Mouse (Mus musculus): ENCODE measurements around the gene Vmn1r54. TPM values are rescaled to one million over a fixed set of nuclear protein-coding genes. Genes with fewer than 3 reads are reported as not detected.

Gene Vmn1r54
- polyA plus RNA-seq, 1 experiment, result not detected

GRCm38 (mm10) chr6:90317510-90318258 is 71.6 kb downstream of the Vmn1r54 start:
- DNase-seq (ENCODE audit: low read depth), result no peak
- TF ChIP-seq POLR2A (IDR thresholded peaks at IDR 0.05; ENCODE audit: borderline replicate concordance, extremely low read depth, insufficient read depth, insufficient read length, poor library complexity, severe bottlenecking) (no peak), CTCF (IDR thresholded peaks at IDR 0.05; ENCODE audit: borderline replicate concordance, extremely low read depth, insufficient read depth, insufficient read length) (no peak)

DNA sequence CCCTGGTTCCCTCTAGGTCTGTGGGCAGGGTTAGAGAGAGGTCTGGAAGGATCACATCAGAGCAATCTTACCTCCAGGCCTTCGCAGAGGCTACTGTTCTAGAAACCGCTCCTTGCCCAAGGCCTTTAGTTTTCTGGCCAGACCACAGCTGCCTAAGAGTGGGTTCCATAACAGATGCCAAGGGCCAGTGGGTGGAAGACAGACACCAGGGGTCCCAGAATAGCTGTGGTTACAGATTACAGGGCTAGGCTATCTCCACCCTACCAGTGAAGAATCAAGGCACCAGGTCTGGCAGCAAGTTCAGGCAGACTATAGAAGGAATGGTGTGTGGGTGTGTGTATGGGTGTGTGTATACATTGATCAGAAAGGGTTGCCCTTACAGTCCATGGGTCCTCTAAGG is 72.9 kb downstream of the Vmn1r54 start:
- no peak for DNase-seq (ENCODE audit: low read depth)
- TF ChIP-seq CTCF (IDR thresholded peaks at IDR 0.05; ENCODE audit: borderline replicate concordance, extremely low read depth, insufficient read depth, insufficient read length), result no peak
- TF ChIP-seq POLR2A (IDR thresholded peaks at IDR 0.05; ENCODE audit: borderline replicate concordance, extremely low read depth, insufficient read depth, insufficient read length, poor library complexity, severe bottlenecking), result no peak

GRCm38 (mm10) chr6:90319475-90320191 is 73.5 kb downstream of the Vmn1r54 start:
- TF ChIP-seq POLR2A (IDR thresholded peaks at IDR 0.05; ENCODE audit: borderline replicate concordance, extremely low read depth, insufficient read depth, insufficient read length, poor library complexity, severe bottlenecking), result no peak
- no peak for TF ChIP-seq CTCF (IDR thresholded peaks at IDR 0.05; ENCODE audit: borderline replicate concordance, extremely low read depth, insufficient read depth, insufficient read length)
- DNase-seq (ENCODE audit: low read depth), result no peak

DNA sequence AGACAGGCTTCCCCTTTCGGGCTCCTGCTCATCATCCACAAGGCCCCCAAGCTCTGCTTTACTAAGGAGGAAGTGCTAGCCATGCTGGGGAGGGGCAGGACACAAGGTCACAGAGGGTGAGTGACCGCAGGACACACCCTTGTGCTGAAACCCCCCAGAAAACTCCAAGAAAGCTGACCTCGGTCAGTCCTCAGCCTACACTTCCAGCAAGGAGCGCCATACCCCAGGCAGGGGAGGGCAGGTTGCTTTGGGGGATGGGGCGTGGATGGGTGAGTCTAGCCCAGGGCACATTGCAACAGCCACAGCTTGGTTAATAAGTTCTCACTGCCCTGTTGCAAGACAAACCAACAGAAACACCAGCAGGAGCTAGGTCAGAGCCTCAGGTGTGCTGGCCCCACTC is 74.3 kb downstream of the Vmn1r54 start:
- TF ChIP-seq POLR2A (IDR thresholded peaks at IDR 0.05; ENCODE audit: borderline replicate concordance, extremely low read depth, insufficient read depth, insufficient read length, poor library complexity, severe bottlenecking), result no peak
- no peak for TF ChIP-seq CTCF (IDR thresholded peaks at IDR 0.05; ENCODE audit: borderline replicate concordance, extremely low read depth, insufficient read depth, insufficient read length)
- no peak for DNase-seq (ENCODE audit: low read depth)

Other genes with a start within 250 kb of the Vmn1r54 start
- not detected in 2 replicates for gene Vmn1r47, start 230.2 kb upstream of the Vmn1r54 start, polyA plus RNA-seq (2012; rRNA removed)
- gene Vmn1r48, start 209.5 kb upstream of the Vmn1r54 start, polyA plus RNA-seq (2012; rRNA removed), result not detected in 2 replicates
- gene Vmn1r49, start 167.8 kb upstream of the Vmn1r54 start, polyA plus RNA-seq (2012; rRNA removed), result not detected in 2 replicates
- not detected in 2 replicates for gene Vmn1r50, start 144.9 kb upstream of the Vmn1r54 start, polyA plus RNA-seq (2012; rRNA removed)
- not detected in 2 replicates for gene Vmn1r51, start 123.7 kb upstream of the Vmn1r54 start, polyA plus RNA-seq (2012; rRNA removed)
- not detected in 2 replicates for gene Vmn1r52, start 71.5 kb upstream of the Vmn1r54 start, polyA plus RNA-seq (2012; rRNA removed)
- not detected in 2 replicates for gene V1ra8, start 43.5 kb upstream of the Vmn1r54 start, polyA plus RNA-seq (2012; rRNA removed)
- 0.12 TPM in 1 of 2 replicates, not detected in the other for gene Vmn1r53, start 21.9 kb upstream of the Vmn1r54 start, polyA plus RNA-seq (2012; rRNA removed)
- gene BC048671, start 54.9 kb downstream of the Vmn1r54 start, polyA plus RNA-seq (2012; rRNA removed), result not detected in 2 replicates
- gene Chst13, start 78.9 kb downstream of the Vmn1r54 start, polyA plus RNA-seq (2012; rRNA removed), result 0.06 and 0.34 TPM in 2 replicates
- gene Uroc1, start 87.0 kb downstream of the Vmn1r54 start, polyA plus RNA-seq (2012; rRNA removed), result 0.03 TPM in 1 of 2 replicates, not detected in the other
- gene Zxdc, start 123.2 kb downstream of the Vmn1r54 start, polyA plus RNA-seq (2012; rRNA removed), result 22.9 and 24.0 TPM in 2 replicates
- gene Cfap100, start 182.5 kb downstream of the Vmn1r54 start, polyA plus RNA-seq (2012; rRNA removed), result 10.1 and 12.7 TPM in 2 replicates
- gene Klf15, start 216.3 kb downstream of the Vmn1r54 start, polyA plus RNA-seq (2012; rRNA removed), result 11.8 and 12.6 TPM in 2 replicates
- gene Aldh1l1, start 240.1 kb downstream of the Vmn1r54 start, polyA plus RNA-seq (2012; rRNA removed), result 20.4 and 33.6 TPM in 2 replicates

Data from brain, embryonic 14.5 days (tissue).